Mouse (Mus musculus): ENCODE data around the gene Tifab.

Gene Tifab

GRCm38 (mm10) chr13:56139167-56139751, 39.4 kb downstream of the Tifab start:
- DNase-seq (ENCODE audit: low read depth, low spot score) = no peak

GRCm38 (mm10) chr13:56136200-56136599, 42.5 kb downstream of the Tifab start, which contains the start of gene H2afy:
Gene H2afy, minus strand, starts transcription at chr13:56136361.
- DNase-seq (ENCODE audit: low read depth, low spot score) = no peak

GRCm38 (mm10) chr13:56135231-56136052, 43.2 kb downstream of the Tifab start:
- DNase-seq (ENCODE audit: low read depth, low spot score) = peak; percentile 65

GRCm38 (mm10) chr13:56134631-56135181, 44.0 kb downstream of the Tifab start:
- peak; percentile 16 for DNase-seq (ENCODE audit: low read depth, low spot score)

GRCm38 (mm10) chr13:56134031-56134430, 44.7 kb downstream of the Tifab start:
- DNase-seq (ENCODE audit: low read depth, low spot score) = peak; percentile 32

GRCm38 (mm10) chr13:56132941-56133340, 45.7 kb downstream of the Tifab start:
- no peak for DNase-seq (ENCODE audit: low read depth, low spot score)

GRCm38 (mm10) chr13:56132326-56132936, 46.3 kb downstream of the Tifab start:
- DNase-seq (ENCODE audit: low read depth, low spot score) = no peak

GRCm38 (mm10) chr13:56130544-56130943, 48.1 kb downstream of the Tifab start:
- DNase-seq (ENCODE audit: low read depth, low spot score) = no peak

GRCm38 (mm10) chr13:56129578-56129977, 49.1 kb downstream of the Tifab start:
- no peak for DNase-seq (ENCODE audit: low read depth, low spot score)

GRCm38 (mm10) chr13:56129014-56129413, 49.7 kb downstream of the Tifab start:
- no peak for DNase-seq (ENCODE audit: low read depth, low spot score)

GRCm38 (mm10) chr13:56125632-56126031, 53.1 kb downstream of the Tifab start:
- DNase-seq (ENCODE audit: low read depth, low spot score) = no peak

Measured in 3T3-L1 (cell line).